Mouse (Mus musculus): ENCODE data around the gene Sost.

Sost gene

GRCm38 (mm10) chr11:101984054-101985025 lies 17.5 kb upstream of the Sost start, which contains the start of gene Cfap97d1:
Gene Cfap97d1, plus strand, starts transcription at chr11:101984279.
- in situ Hi-C loops (cut with MboI, MseI) = no loop called here

GRCm38 (mm10) chr11:101983431-101983921 lies 16.7 kb upstream of the Sost start:
- in situ Hi-C loops (cut with MboI, MseI) = no loop called here

GRCm38 (mm10) chr11:101982981-101983411 lies 16.2 kb upstream of the Sost start:
- in situ Hi-C loops (cut with MboI, MseI) = no loop called here

GRCm38 (mm10) chr11:101981850-101982249 lies 15.0 kb upstream of the Sost start:
- in situ Hi-C loops (cut with MboI, MseI) = no loop called here

- in situ Hi-C loops (cut with MboI, MseI) = no loop called here
These were observed 13.9 kb upstream of the Sost start for GRCm38 (mm10) chr11:101980603-101981157.

GRCm38 (mm10) chr11:101979140-101979539 lies 12.3 kb upstream of the Sost start:
- in situ Hi-C loops (cut with MboI, MseI) = no loop called here

GRCm38 (mm10) chr11:101976949-101977348 lies 10.1 kb upstream of the Sost start:
- in situ Hi-C loops (cut with MboI, MseI) = no loop called here

GRCm38 (mm10) chr11:101974923-101975322 lies 8.1 kb upstream of the Sost start:
- in situ Hi-C loops (cut with MboI, MseI) = no loop called here

GRCm38 (mm10) chr11:101974181-101974580 lies 7.4 kb upstream of the Sost start:
- in situ Hi-C loops (cut with MboI, MseI) = no loop called here

GRCm38 (mm10) chr11:101973496-101973895 lies 6.7 kb upstream of the Sost start:
- in situ Hi-C loops (cut with MboI, MseI) = no loop called here

GRCm38 (mm10) chr11:101972651-101973050 lies 5.8 kb upstream of the Sost start:
- in situ Hi-C loops (cut with MboI, MseI) = no loop called here

- in situ Hi-C loops (cut with MboI, MseI) = no loop called here
These were observed 5.3 kb upstream of the Sost start for GRCm38 (mm10) chr11:101972097-101972496.

- in situ Hi-C loops (cut with MboI, MseI) = no loop called here
These were observed 4.6 kb upstream of the Sost start for GRCm38 (mm10) chr11:101971410-101971809.

- in situ Hi-C loops (cut with MboI, MseI) = loop anchor here (5.0 kb wide), 1 partner anchor 48 kb away; no protein-coding TSS in a partner anchor
These were observed 3.0 kb upstream of the Sost start for GRCm38 (mm10) chr11:101969835-101970234.

GRCm38 (mm10) chr11:101968791-101969190 lies 2.0 kb upstream of the Sost start:
- in situ Hi-C loops (cut with MboI, MseI) = loop anchor here (5.0 kb wide), 1 partner anchor 46 kb away; no protein-coding TSS in a partner anchor

- in situ Hi-C loops (cut with MboI, MseI) = loop anchor here (5.0 kb wide), 1 partner anchor 46 kb away; no protein-coding TSS in a partner anchor
These were observed 1.5 kb upstream of the Sost start for GRCm38 (mm10) chr11:101968311-101968710.

GRCm38 (mm10) chr11:101965553-101965952 lies 1.3 kb downstream of the Sost start:
- in situ Hi-C loops (cut with MboI, MseI) = loop anchor here (5.0 kb wide), 1 partner anchor 43 kb away; no protein-coding TSS in a partner anchor

- in situ Hi-C loops (cut with MboI, MseI) = loop anchor here (5.0 kb wide), 1 partner anchor 42 kb away; no protein-coding TSS in a partner anchor
These were observed 2.2 kb downstream of the Sost start for GRCm38 (mm10) chr11:101964647-101965046.

GRCm38 (mm10) chr11:101963473-101964291 lies 3.1 kb downstream of the Sost start:
- in situ Hi-C loops (cut with MboI, MseI) = no loop called here

GRCm38 (mm10) chr11:101963043-101963442 lies 3.8 kb downstream of the Sost start:
- in situ Hi-C loops (cut with MboI, MseI) = no loop called here

- in situ Hi-C loops (cut with MboI, MseI) = no loop called here
These were observed 9.3 kb downstream of the Sost start for GRCm38 (mm10) chr11:101957476-101957875.

Measured in T-helper 1 cell (primary cell).